Mouse (Mus musculus) hindlimb bud, embryonic 11.5 days (tissue): Measurements from ENCODE around the gene Tada1.

ENCODE experiments used
- DNase-seq: peaks from one replicate; pipeline ENCODE4 v3.0.0-alpha.2; 2012; ENCODE audit warnings: low read depth, low spot score; ENCODE audit errors: extremely low spot score

The Tada1 gene

DNA sequence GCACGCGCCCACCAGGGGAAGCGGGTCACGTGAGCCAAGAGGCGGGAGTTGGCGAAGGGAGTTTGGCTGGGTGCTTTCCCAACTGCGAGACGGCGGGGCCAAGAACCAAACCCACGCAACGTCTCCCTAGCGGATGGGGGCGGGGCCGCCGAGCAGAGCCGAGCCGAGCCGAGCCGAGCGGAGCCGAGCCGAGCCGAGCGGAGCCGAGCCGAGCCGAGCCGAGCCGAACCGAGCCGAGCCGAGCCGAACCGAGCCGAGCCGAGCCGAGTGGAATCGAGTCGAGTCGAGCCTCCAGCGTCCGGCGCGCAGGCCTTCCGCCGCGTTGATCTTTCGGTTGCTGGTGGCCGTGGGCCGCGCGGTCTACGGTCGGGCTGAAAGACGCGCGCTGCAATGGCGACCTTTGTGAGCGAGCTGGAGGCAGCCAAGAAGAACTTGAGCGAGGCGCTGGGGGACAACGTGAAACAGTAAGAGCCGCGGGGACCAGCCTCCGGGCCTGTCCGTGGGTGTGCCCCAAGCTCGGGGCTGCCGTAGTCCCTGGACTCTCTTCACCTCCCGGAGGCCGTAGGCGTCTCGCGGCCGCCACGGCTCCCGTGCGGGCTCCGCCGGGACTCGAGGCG is at the start of gene Tada1:
Tada1 (plus strand) TSS at position 85 of the 617 bp plus-strand sequence.
- no peak for DNase-seq

DNA sequence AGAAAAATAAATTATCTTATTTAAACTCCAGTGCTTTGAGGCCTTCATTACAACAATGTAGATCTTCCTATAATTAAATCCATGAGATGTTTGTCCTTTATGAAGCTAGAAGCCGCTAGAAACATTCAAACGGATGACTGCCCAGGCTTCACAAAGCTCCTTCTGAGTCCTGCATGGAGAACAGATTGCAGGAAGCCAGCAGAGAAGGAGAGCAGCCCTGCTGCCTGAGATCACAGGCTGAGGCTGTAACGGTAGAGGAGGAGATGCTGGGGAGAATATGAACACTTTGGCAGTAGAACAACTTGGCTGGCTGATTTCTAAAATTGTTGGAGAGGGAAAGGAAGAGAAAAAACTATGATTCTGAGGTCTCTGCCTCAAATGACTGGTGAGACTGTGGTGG is 48.1 kb upstream of the Tada1 start:
- no peak for DNase-seq

DNA sequence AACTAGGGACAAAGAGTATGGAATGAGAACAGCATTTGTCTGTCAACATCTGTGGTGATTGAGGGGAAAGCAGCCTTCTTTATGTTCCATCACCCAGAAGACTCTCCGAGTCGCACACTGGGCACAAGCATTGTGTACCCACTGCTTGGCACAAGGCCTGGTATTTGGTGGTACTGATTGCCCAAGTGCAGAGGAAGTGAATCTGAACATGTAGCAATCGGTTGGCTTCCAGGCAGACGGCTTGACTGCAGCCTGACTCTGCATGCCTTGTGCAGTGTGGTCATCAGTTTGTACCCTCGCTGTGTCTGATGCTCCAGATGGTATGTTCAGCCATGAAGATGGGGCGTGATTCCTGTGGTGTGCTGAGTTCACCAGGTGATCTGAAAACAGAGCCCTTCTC is 39.8 kb upstream of the Tada1 start:
- no peak for DNase-seq

DNA sequence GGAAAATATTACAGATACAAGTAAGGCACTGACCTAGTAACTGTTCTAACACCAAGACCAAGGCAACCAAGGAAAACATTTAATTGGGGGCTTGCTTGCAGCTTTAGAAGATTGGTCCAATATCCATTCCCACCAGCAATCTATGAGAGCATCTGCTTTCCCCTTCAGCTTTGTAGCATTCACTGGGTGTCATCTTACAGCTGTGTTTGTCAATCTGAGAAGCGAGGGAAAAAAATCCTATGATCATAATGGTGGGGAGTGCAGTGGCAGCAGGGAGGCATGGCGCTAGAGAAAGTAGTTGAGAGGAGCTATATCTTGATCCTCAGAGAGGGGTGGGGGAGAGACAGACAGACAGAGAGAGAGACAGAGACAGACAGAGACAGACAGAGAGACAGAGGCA is 36.8 kb upstream of the Tada1 start:
- DNase-seq = no peak

DNA sequence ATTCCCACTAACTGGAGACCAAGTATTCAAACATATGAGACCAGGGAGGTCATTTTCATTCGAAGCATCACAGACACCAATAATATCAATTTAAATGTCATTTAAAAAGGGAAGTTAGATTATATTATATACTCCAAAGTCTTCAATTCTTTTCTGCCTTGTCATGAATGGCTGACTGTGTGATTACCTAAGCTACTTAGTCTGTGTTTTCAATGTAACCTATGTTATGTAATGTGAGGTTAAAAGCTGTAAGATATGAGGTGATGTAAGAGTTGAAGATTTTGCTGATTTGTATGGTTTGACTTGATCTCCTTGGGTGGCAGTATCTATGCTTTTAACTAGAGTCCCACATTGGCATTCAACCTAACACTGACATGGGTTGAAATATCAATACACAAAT is 36.4 kb upstream of the Tada1 start:
- DNase-seq = no peak

DNA sequence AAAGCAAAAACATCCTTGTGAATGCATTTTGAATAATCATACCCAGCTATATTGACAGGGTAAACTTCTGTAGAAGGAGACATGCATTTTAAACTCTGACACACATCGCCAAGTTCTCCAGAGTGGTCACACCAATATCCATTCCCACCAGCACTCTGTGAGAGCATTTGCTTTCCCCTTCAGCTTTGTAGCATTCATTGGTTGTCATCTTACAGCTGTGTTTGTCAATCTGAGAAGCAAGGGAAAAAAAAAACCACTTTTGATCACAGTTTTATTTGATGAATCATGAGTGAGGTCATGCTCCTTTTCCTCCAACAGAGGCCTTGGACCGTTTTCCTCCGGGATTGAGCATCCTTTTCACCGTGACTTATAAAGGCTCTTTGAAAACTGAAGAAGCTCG is 35.3 kb upstream of the Tada1 start:
- DNase-seq = no peak

DNA sequence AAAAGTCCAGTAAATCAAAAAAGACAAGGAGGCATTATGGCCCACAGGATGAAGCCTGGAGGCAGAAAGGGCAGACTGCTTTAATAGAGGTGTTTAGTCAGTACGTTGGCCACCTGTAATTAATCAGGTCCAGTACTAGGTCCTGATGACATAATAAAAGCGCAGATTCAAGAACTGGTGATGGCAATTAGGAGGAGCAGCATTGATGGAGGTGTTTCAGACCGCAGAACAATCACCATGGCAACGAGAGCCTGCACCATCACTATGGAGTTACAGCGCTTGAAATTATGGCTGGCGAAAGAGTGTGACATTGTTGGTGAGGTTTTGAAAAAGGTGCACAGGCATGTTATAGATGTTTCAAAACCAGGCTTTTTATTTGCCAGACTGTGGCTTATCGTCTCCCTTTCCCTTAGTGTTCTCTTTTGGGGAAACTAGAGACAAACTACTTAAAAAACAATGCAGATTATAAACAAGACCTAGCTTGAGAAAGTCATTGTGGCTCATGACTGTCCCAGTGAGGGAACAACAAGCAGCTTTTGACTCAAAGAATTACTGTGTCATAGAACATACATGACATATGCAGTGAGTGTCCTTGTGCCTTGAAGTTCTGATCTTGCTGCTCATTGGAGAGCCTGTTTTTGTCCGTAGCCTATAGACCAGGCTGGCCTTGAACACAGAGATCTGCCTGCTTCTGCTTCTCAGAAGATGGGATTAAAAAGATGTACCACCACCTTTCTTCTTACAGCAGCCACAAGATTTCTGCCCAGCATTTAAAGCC is 34.4 kb upstream of the Tada1 start:
- no peak for DNase-seq

DNA sequence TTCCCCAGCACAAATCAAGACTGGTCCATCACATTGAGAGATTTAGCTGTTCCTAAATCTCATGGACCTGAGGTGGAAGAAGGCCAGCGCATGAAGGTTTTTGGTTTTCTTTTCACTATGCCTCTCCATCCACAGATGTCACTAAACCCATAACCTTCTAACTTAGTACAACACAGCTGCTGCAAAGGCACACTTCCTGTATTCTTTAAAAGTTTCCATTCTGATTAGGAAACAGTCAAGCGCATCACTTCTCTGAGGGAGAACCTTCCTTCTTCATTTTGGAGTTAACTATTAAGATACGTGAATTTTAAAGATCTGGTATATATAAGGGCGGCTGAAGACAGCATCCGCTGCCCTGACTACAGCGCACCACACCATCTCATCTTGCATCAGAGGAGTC is 33.3 kb upstream of the Tada1 start:
- no peak for DNase-seq

DNA sequence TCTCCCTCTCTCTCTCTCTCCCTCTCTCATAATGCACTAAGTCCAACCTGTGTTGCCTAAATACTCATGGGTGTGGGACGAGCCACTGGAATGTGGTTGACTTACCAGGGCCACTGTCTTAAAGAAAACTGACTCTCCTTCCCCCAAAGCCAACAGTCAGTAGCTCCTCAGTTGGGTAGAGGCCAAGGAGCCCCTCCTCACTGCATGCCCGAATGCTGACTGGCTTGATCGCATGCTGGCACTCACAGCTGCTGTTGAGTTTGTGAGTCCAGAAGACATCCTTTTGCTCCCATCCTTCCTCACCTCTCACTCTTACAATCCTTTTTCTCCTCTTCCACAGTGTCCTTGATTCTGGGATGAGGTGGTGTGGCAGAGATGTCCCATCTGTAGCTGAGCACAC is 32.0 kb upstream of the Tada1 start:
- DNase-seq = no peak

DNA sequence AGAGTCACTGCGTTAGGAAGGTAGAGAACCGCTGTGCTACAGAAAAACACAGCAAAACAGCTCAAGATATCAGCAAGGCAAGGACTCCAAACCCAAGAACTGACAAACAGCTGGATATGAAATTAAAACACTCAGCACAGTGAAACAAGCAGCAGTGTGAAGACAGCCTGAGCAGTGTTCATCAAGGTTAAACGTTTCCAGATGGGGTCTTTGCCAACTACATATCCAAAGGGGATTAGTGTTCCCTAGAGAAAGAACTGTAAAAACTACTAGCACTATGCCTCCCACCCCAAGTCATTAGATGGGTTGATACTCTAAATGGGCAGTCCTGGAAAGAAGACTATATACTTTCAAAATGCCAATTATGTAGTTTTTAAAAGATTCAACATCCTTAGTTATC is 29.6 kb upstream of the Tada1 start:
- peak; percentile 79 for DNase-seq

DNA sequence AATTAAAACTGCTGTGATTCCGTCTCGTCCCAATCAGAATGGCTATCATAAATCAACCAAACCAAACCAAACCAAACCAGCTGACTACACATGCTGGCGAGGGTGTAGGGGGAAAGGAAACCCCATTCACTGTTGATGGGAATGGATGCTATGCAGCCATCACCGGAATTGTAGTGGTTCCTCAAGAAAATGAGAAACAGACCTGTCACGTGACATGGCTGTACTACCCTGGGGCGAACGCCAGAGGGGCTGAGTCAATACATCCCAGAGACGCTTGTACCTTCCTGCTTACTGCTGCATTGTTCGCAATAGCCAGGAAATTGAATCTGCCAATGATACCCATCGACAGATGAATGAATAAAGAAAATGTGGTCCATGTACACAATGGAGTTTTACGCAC is 29.1 kb upstream of the Tada1 start:
- DNase-seq = no peak

DNA sequence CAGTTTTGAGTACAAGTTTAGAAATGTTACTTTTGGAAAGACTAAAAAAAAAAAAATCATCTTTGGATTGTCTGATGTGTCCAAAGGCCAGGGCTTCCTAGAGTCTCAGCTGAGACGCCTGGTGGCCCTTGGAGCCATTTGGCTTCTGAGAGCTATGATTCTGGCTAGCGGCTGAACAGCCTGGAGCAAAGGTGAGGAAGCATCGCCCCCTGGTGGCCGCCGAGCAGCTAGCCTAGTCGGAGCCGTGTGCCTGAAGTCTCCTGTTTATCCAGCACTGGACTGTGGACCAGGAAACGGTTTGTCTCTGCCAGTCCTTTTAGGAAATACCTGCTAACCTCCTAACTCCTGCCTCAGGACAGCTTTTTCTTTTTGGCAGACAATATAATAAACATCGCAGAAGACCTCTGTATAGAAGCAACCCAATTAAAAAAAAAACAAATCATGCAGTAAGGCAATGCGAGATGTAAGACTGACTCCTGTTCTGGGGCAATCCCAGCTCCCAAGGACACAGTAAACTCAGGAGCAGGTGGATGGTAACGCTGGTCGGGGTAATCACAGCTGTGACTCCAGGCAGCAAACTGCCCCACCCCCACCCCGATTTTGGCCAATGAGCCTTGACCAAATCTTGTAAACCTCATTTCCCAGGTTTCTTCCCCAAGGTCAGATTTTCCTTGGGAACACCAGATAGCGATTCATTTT is 18.6 kb upstream of the Tada1 start:
- DNase-seq = no peak

DNA sequence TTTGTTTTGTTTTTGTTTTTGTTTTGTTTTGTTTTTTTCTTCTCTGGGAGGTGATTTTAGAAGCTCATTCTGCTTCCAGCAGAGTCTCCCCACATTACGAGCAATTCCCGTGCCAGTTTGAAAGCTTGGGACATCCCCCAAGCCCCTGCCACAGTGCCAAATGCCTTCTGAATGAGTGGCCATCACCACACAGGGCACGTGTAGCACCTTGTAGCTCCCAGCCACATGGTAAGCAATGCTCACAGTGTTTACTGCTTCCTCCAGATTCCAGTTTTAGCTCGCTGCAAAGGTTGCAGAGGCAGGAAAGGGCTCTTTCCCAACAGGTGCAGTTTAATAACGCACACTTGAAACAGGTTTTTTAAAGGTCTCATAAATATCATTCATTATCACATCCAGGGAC is 18.0 kb upstream of the Tada1 start:
- no peak for DNase-seq

DNA sequence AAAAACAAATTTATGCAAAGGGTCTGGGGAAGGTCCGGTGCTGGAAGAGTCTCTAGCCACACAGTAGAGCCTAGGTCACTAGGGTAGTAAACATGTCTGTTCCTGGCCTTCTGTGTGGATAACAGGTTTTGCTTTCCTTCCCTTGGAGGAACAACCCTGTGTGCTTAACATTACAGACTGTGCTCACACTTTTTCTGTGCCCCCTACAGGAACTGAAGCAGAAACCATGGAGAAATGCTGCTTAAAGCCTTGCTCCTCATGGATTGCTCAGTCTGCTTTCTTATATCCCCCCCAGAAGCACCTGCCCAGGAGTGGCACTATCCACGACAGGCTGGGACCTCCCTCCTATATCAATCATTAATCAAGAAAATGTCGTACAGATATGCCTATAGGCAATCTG is 17.1 kb upstream of the Tada1 start:
- DNase-seq = no peak

DNA sequence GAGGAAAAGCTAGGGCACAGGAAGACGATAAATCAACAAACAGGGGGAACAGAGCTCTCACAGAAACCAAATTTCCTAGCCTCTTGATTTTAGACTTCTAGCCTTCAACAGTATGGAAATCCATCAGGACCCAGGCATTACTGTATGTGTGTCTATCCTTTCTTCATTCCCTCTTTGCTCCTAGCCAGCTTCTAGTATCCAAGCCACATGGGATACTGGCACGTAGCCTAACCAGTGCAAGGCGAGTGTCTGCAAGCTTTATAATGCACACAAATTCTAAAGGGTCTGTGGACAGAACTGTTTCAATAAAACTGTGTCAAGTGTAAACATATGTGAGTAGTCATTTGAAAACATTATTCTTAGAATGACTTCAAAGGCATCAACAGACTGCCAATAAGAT is 16.2 kb upstream of the Tada1 start:
- DNase-seq = no peak

DNA sequence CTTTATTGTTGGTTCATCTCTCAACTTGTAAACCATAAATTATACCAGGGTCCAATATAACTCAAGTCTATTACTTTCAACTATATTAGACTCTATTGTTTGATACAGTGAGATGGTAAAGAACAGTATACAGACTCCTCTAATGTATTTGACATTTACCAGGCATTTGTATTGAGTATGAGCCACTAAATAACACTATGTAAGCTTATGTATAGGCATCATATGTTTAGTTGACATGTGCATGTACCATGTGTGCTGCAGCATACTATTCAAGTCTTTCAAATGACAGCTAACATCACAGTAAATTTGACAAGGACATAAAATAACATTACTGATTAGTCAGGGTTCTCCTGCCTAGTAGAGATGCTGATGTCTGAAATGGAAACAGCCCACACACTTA is 15.8 kb upstream of the Tada1 start:
- no peak for DNase-seq

DNA sequence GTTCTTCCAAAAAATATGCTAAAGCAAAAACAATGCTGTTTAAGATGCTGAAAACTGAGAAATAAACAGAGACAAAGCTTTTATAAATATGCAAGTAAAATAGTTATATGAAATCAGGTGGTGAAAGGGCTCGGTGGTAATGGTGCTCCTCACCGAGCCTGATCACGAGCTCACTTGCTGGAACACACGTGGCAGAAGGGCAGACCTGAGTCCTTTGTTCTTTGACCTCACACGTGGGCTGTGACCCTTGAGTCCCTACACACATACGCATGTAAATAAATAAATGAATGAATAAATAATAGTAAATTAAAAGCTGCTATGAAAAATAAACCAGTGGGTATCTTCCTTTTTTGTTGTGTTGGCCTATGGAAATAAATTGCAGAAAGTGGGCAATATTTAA is 1.7 kb upstream of the Tada1 start:
- no peak for DNase-seq

DNA sequence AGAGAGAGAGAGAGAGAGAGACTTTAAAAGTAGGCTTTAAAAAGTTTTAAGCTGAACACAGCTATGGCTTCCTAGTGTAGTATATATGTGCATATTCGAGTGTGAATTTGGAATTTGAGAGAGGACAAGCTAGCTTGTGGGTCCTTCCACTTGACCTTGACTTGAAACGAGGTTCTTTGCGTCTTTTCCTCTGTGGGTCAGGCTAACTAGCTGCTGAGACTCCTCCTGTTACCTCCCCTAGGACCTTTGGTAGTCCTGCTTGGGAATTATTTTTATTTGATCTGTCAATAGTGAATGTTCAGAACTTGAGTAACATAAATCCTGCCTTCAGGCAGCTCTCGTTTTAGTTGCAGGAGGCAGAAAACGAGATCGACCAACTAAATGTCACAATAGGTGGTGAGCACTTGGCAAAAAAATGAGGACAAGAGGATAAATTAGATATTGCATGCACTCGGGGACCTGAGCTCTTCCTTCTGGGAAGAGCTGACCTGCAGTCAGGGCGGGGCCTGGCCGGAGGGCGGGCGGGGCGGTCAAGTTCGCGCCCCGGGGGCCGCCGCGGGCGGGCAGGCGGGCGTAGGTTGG is 375 bp upstream of the Tada1 start:
- DNase-seq = no peak

DNA sequence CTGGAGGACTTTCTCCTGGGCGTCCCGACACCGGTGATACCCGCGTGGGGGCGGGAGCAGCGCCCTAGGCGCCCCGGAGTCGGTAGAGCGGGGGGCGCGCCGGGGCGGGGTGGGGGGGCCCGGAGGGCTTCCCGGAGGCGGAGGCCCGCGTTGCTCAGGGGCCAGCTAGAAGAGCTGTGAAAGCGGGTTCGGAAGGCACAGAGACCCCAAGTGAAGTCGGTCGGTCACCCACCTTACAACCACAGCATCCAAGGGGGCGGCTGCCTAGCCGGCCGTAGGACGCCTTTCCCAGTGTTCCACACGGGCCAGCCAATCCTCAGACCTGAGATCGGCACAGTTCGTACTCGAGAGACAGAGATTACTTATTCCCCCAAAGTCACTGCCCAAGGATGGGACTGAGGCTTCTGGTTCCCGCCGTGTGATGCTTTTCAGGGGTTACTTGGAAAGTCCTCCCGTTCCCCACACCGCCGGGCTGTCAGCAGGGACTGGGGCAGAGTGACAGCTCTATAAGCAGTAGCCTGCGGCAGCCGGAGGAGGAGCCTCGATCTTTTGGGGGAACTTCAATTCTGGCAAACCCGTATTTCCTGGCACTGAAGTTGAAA is 834 bp downstream of the Tada1 start:
- DNase-seq = no peak

DNA sequence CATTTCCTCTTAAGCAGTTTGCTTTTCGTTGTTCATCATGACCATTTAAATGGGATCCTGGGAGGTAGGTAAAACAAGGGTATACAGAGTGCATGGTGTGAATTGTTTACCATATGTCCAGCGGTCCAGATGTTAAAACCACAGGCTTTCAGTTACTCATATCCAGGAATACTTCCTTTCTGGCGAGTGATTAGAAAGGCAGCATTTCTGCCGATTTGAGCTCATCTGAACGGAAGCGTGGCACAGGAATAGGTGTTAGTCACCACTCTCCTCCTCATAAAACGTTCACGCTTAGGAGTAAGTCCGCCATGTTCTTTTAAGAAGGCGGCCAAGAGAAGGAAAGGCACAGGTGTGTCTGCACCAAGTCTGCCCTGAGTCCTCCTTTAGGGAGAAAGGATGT is 2.4 kb downstream of the Tada1 start:
- DNase-seq = no peak

DNA sequence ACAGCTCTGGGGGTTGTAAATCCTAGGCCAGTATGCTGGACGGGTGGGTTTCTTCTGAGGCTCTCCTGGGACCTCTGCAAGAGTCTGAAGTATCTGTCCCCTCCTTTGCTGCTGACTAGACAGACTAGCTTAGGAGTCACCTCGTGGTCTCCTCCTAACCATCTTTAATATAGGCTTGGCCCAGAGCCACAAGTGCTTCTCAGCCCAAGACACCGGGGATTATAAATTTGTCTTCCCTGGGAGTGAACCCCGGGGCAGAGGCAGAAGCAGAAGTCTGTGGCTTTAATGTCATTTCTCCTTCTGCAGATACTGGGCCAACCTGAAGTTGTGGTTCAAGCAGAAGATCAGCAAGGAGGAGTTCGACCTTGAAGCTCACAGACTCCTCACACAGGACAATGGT is 2.9 kb downstream of the Tada1 start:
- no peak for DNase-seq

DNA sequence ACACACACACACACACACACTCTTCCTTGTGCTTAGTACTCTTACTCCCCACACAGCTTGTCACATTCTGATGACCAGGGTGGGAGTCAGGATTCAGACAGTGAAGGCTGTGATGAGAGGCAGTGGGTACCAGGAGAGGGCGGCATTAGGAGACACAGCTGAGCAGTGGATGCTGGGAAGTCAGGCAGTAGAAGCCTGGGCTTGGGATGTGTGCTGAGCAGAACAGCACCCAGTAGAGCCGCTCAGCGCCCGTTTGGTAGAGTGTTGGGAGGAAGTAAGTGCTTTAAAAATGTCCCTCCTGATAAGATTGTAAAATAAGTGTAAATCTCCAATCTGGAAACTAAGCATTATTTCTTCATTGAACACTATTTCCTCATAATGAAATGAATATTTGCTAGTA is 3.7 kb downstream of the Tada1 start:
- DNase-seq = no peak
